Mouse (Mus musculus): ENCODE results near the gene Rbm34. TPM values are rescaled to one million over a fixed set of nuclear protein-coding genes. Genes with fewer than 3 reads are reported as not detected.

Rbm34 gene
- polyA plus RNA-seq, 1 experiment: 10.8 TPM

GRCm38 (mm10) chr8:126951900-126952636 lies 18.8 kb downstream of the Rbm34 start:
- TF ChIP-seq POLR2A (IDR thresholded peaks at IDR 0.05; ENCODE audit: borderline replicate concordance, insufficient read depth, low read length) (no peak), CTCF (IDR thresholded peaks at IDR 0.05; ENCODE audit: borderline replicate concordance, insufficient read depth, low read depth, low read length) (no peak)
- no peaks in the 10 kb centered on the region for H3K4me1 ChIP-seq (ENCODE audit: control insufficient read depth, insufficient read depth, low read length)
- H3K27me3 ChIP-seq (ENCODE audit: control insufficient read depth, insufficient read depth, low read length): no peaks in the 10 kb centered on the region
- WGBS: 84% methylated on average over 11 of the region's 11 CpGs
- DNase-seq: no peak
- H3K4me3 ChIP-seq (replicated peaks; ENCODE audit: insufficient read depth, low read depth, low read length): no peak overlapping the region
- H3K27ac ChIP-seq (ENCODE audit: insufficient read depth, low read length): no peak overlapping the region

GRCm38 (mm10) chr8:126949527-126949926 lies 21.3 kb downstream of the Rbm34 start:
- WGBS: 78% methylated on average over 2 of the region's 2 CpGs

GRCm38 (mm10) chr8:126946444-126946843 lies 24.4 kb downstream of the Rbm34 start:
- no peaks in the 10 kb centered on the region for H3K27me3 ChIP-seq (ENCODE audit: control insufficient read depth, insufficient read depth, low read length)
- TF ChIP-seq POLR2A (IDR thresholded peaks at IDR 0.05; ENCODE audit: borderline replicate concordance, insufficient read depth, low read length) (no peak), CTCF (IDR thresholded peaks at IDR 0.05; ENCODE audit: borderline replicate concordance, insufficient read depth, low read depth, low read length) (no peak)
- DNase-seq: peak; percentile 17 to 26
- H3K4me1 ChIP-seq (ENCODE audit: control insufficient read depth, insufficient read depth, low read length): peaks cover 5% of the 10 kb centered on the region
- H3K4me3 ChIP-seq (replicated peaks; ENCODE audit: insufficient read depth, low read depth, low read length): no peak overlapping the region
- 68% methylated on average over 7 of the region's 7 CpGs for WGBS
- H3K27ac ChIP-seq (ENCODE audit: insufficient read depth, low read length): no peak overlapping the region; the same call in 1 of the 2 replicates

More at GRCm38 (mm10) chr8:126949527-126949926, 21.3 kb downstream of the Rbm34 start:
- no peak for DNase-seq
- TF ChIP-seq CTCF (IDR thresholded peaks at IDR 0.05; ENCODE audit: borderline replicate concordance, insufficient read depth, low read depth, low read length): no peak
- no peak for TF ChIP-seq POLR2A (IDR thresholded peaks at IDR 0.05; ENCODE audit: borderline replicate concordance, insufficient read depth, low read length)
- Histone ChIP-seq H3K27me3 (ENCODE audit: control insufficient read depth, insufficient read depth, low read length) (no peaks in the 10 kb centered on the region), H3K4me1 (ENCODE audit: control insufficient read depth, insufficient read depth, low read length) (peaks cover 2% of the 10 kb centered on the region), H3K27ac (ENCODE audit: insufficient read depth, low read length) (no peak overlapping the region), H3K4me3 (replicated peaks; ENCODE audit: insufficient read depth, low read depth, low read length) (no peak overlapping the region)

GRCm38 (mm10) chr8:126945730-126946163 lies 25.1 kb downstream of the Rbm34 start, which contains the start of gene Tomm20:
TSS of gene Tomm20 (minus strand) at chr8:126945844.
- H3K4me3 ChIP-seq (replicated peaks; ENCODE audit: insufficient read depth, low read depth, low read length): peak within 1 kb of the TSS; percentile 84
- no peaks in the 10 kb centered on the region for H3K27me3 ChIP-seq (ENCODE audit: control insufficient read depth, insufficient read depth, low read length)
- peak; percentile 97 for DNase-seq

GRCm38 (mm10) chr8:126944781-126945691 lies 25.8 kb downstream of the Rbm34 start:
- WGBS: under 1% methylated on average over 46 of the region's 46 CpGs
- TF ChIP-seq CTCF (IDR thresholded peaks at IDR 0.05; ENCODE audit: borderline replicate concordance, insufficient read depth, low read depth, low read length) (no peak), POLR2A (IDR thresholded peaks at IDR 0.05; ENCODE audit: borderline replicate concordance, insufficient read depth, low read length) (no peak)
- DNase-seq: peak; percentile 36

More at GRCm38 (mm10) chr8:126945730-126946163, 25.1 kb downstream of the Rbm34 start, which contains the start of gene Tomm20:
- Histone ChIP-seq H3K27ac (ENCODE audit: insufficient read depth, low read length) (peak within 1 kb of the TSS; percentile 93), H3K4me1 (ENCODE audit: control insufficient read depth, insufficient read depth, low read length) (peaks cover 5% of the 10 kb centered on the region)
- no peak for TF ChIP-seq CTCF (IDR thresholded peaks at IDR 0.05; ENCODE audit: borderline replicate concordance, insufficient read depth, low read depth, low read length)
- TF ChIP-seq POLR2A (IDR thresholded peaks at IDR 0.05; ENCODE audit: borderline replicate concordance, insufficient read depth, low read length): peak; percentile 66; the same call in 1 of the 2 replicates
- under 1% methylated on average over 48 of the region's 48 CpGs for WGBS

DNA sequence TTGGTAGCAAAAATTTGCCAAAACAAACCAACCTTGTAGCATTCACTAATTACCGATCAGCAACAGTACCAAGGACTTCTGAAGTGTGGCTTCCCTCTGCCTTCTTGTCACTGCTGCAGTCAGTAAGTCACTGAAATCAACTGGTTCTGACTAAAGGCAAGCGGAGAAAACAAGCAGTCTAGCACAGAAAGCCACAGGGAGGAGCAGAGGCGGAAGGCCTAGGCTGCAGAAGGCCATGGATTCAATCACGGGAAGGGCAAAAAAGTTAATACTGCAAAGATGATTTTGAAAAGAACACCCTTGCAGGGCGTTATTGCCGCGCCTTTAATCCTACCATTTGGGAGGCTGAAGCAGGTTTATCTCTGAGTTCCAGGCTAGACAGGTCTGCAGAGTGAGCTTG lies 27.3 kb downstream of the Rbm34 start:
- no peaks in the 10 kb centered on the region for H3K27me3 ChIP-seq (ENCODE audit: control insufficient read depth, insufficient read depth, low read length)
- WGBS: 80% methylated on average over 7 of the region's 7 CpGs
- peaks cover 5% of the 10 kb centered on the region for H3K4me1 ChIP-seq (ENCODE audit: control insufficient read depth, insufficient read depth, low read length)
- H3K4me3 ChIP-seq (replicated peaks; ENCODE audit: insufficient read depth, low read depth, low read length): peak overlapping the region; percentile 7
- H3K27ac ChIP-seq (ENCODE audit: insufficient read depth, low read length): no peak overlapping the region
- no peak for TF ChIP-seq CTCF (IDR thresholded peaks at IDR 0.05; ENCODE audit: borderline replicate concordance, insufficient read depth, low read depth, low read length)
- TF ChIP-seq POLR2A (IDR thresholded peaks at IDR 0.05; ENCODE audit: borderline replicate concordance, insufficient read depth, low read length): no peak
- no peak for DNase-seq

More at GRCm38 (mm10) chr8:126944781-126945691, 25.8 kb downstream of the Rbm34 start:
- H3K27ac ChIP-seq (ENCODE audit: insufficient read depth, low read length): peak overlapping the region; percentile 45
- H3K4me3 ChIP-seq (replicated peaks; ENCODE audit: insufficient read depth, low read depth, low read length): peak overlapping the region; percentile 84
- peaks cover 5% of the 10 kb centered on the region for H3K4me1 ChIP-seq (ENCODE audit: control insufficient read depth, insufficient read depth, low read length)
- no peaks in the 10 kb centered on the region for H3K27me3 ChIP-seq (ENCODE audit: control insufficient read depth, insufficient read depth, low read length)

- 58% methylated on average over 3 of the region's 3 CpGs for WGBS
- no peaks in the 10 kb centered on the region for H3K27me3 ChIP-seq (ENCODE audit: control insufficient read depth, insufficient read depth, low read length)
- TF ChIP-seq CTCF (IDR thresholded peaks at IDR 0.05; ENCODE audit: borderline replicate concordance, insufficient read depth, low read depth, low read length): no peak
- no peak for TF ChIP-seq POLR2A (IDR thresholded peaks at IDR 0.05; ENCODE audit: borderline replicate concordance, insufficient read depth, low read length)
- DNase-seq: no peak
- no peak overlapping the region for H3K27ac ChIP-seq (ENCODE audit: insufficient read depth, low read length)
- H3K4me3 ChIP-seq (replicated peaks; ENCODE audit: insufficient read depth, low read depth, low read length): no peak overlapping the region
- no peaks in the 10 kb centered on the region; the same call in 1 of the 2 replicates for H3K4me1 ChIP-seq (ENCODE audit: control insufficient read depth, insufficient read depth, low read length)
Observed at GRCm38 (mm10) chr8:126937337-126937736, 33.5 kb downstream of the Rbm34 start.

All from cerebellum, adult 2 months (tissue).